Mouse (Mus musculus) left cerebral cortex, adult 2 months (tissue): ENCODE results near the gene Olfr1382. TPM values are rescaled to one million over a fixed set of nuclear protein-coding genes. Genes with fewer than 3 reads are reported as not detected.
"Not testable (repeated sequence)": the region's sequence is repeated elsewhere in the genome, so short reads cannot be mapped to it uniquely, and the experiment has no call there.

Source experiments
- DNase-seq, 2 experiments: peaks; one replicate each; pipeline ENCODE4 v3.0.0; 2021 to 2022; ENCODE audit warnings: low spot score in 2 of 2, mixed read lengths in 1 of 2; ENCODE audit errors: extremely low spot score in 1 of 2
- H3K27ac ChIP-seq: fragments of 200-600 bp; 2 replicates; pipeline ENCODE4 v1.8.1; 2022
- H3K4me3 ChIP-seq: fragments of 200-600 bp; 2 replicates; pipeline ENCODE4 v1.8.1; 2022
- CTCF ChIP-seq: fragments of 200-600 bp; IDR thresholded peaks from 2 replicates; pipeline ENCODE4 v1.8.1; 2022; ENCODE audit warnings: antibody characterized with exemption, mild to moderate bottlenecking, moderate library complexity
- intact Hi-C: fragments of 180-260 bp; cut with DNase I; formaldehyde crosslinking; loops from one replicate; pipeline ENCODE4 v1.15.1; 2025
- long read RNA-seq, 2 experiments: library from polyadenylated mRNA; stranded (forward); transcript quantifications; one replicate each; pipeline ENCODE4 v2.0.0; 2021; ENCODE audit warnings: borderline mapping rate in 2 of 2
- total RNA-seq, 2 experiments: library from RNA; stranded (reverse); gene quantifications; 2 replicates each; pipeline ENCODE4 v1.2.3; 2021

Olfr1382 gene
- total RNA-seq = not detected
- long read RNA-seq, experiment 1 = 0 reads
- long read RNA-seq, experiment 2 = 0 reads

DNA sequence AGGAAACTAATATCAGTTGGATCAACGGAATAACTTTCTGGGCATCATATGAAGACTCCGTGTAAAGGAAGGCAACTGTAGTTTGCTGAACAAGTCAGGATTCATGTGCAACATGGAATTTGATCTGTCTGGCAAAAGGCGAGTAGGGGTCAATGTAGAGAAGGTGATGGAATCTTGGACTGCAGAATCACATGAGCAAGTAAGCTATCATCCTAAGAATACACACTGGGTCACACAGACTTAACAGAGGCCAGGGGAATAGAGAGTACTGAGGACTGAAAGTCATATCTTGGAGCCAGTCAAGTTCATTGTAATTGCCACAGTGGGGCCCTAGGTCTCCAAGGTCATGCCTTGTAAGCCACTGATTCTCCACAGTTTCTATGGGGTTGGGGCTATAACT lies at the start of gene Olfr1382:
Gene Olfr1382 (plus strand): TSS at position 301 of the 400 bp plus-strand sequence.
- no peak for DNase-seq
- Histone ChIP-seq H3K4me3 (no peak within 1 kb of the TSS), H3K27ac (no peak within 1 kb of the TSS)
- intact Hi-C loops = no loop called here
- TF ChIP-seq CTCF = no peak

- no peak overlapping the region for H3K27ac ChIP-seq
- intact Hi-C loops = no loop called here
- H3K4me3 ChIP-seq = no peak overlapping the region
- no peak for DNase-seq
- no peak for TF ChIP-seq CTCF
Observed at GRCm38 (mm10) chr11:49485973-49486372, 42.1 kb upstream of the Olfr1382 start.

GRCm38 (mm10) chr11:49488770-49489169 lies 39.3 kb upstream of the Olfr1382 start, which contains the start of gene Olfr1385:
Gene Olfr1385 (plus strand): TSS chr11:49489070.
- H3K27ac ChIP-seq, H3K4me3 ChIP-seq, DNase-seq, intact Hi-C loops: not testable (repeated sequence)

DNA sequence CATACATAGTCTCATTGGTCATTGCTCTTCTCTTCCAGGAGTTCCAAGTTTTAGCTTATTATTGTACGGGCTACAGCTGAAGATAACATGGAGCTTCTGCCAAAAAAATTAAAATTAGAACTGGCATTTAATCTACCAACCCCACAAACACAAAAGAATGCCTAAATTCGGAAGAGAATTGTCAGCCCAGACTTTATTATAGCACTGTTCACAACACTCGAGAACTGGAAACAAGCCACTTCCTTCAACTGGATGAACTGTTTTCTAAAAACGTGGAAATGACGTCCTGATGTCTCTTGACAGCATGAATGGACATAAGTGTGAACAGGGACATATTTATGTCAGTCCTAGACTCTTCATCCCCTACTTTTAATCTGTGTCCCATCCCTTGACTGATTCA lies 10.0 kb upstream of the Olfr1382 start:
- H3K4me3 ChIP-seq = no peak overlapping the region
- intact Hi-C loops = no loop called here
- no peak for TF ChIP-seq CTCF
- no peak for DNase-seq
- H3K27ac ChIP-seq = no peak overlapping the region

GRCm38 (mm10) chr11:49519348-49519747 lies 8.7 kb upstream of the Olfr1382 start, which contains the start of gene Olfr1383:
Gene Olfr1383 (plus strand): TSS chr11:49519648.
- DNase-seq = no peak
- H3K27ac ChIP-seq = no peak within 1 kb of the TSS
- no peak for TF ChIP-seq CTCF

DNA sequence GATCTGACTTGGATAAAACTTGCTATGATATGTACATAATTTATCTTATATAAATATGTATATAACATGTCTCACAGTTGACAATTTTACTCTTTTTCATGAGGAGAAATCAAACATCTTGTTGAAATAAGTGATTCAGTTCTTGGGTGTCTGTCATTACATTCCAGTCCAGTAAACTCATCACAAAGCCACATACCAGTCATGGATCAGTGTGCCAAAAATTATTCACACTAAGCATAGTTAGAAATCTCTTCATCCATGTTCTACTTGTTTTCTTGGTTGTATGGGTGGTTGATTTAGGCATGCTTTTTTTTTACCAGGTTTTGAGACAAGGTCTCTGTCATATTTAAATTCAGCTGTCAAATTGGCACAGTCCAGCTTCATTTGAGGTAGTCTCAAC lies 4.7 kb downstream of the Olfr1382 start:
- Histone ChIP-seq H3K27ac (no peak overlapping the region), H3K4me3 (no peak overlapping the region)
- intact Hi-C loops = loop anchor here (10.0 kb wide), 1 partner anchor 258 kb away; the partner anchor contains the start of gene Olfr1393
- no peak for DNase-seq
- no peak for TF ChIP-seq CTCF

More at GRCm38 (mm10) chr11:49519348-49519747, 8.7 kb upstream of the Olfr1382 start, which contains the start of gene Olfr1383:
- H3K4me3 ChIP-seq = no peak within 1 kb of the TSS
- intact Hi-C loops = no loop called here

DNA sequence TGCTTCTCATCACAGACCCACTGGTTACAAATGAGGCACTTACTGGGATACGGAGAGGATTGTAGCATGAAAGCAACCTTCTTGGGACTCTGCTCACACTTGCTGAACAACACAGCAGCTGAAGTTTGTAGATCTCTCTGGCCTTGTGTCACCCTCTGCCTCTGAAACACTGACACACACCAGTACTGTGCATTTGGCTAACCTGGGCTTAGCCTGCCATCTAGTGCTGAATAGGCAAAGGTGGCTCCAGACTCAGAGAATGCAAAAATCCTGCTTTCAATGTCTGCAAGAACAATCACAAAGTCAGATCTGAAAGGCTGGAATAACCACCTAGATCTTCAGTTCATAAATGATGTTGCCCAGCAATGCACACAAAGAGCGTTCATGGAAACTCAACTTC lies 8.6 kb downstream of the Olfr1382 start:
- DNase-seq = peak; percentile 22 to 41
- intact Hi-C loops = loop anchor here (5.0 to 10.0 kb wide), 3 partner anchors 262 to 664 kb away; partner anchors contain the start of genes Btnl9, Irgm1 and Olfr1393
- not testable (repeated sequence) for H3K4me3 ChIP-seq, H3K27ac ChIP-seq
- TF ChIP-seq CTCF = peak; percentile 49

GRCm38 (mm10) chr11:49543149-49543548 lies 15.1 kb downstream of the Olfr1382 start, which contains the start of gene Olfr1381:
Gene Olfr1381 (plus strand): TSS chr11:49543449.
- DNase-seq, intact Hi-C loops, H3K4me3 ChIP-seq, H3K27ac ChIP-seq: not testable (repeated sequence)

GRCm38 (mm10) chr11:49554033-49554432 lies 26.0 kb downstream of the Olfr1382 start:
- H3K27ac ChIP-seq, H3K4me3 ChIP-seq, DNase-seq: not testable (repeated sequence)
- peak; percentile 51 for TF ChIP-seq CTCF
- intact Hi-C loops = loop anchor here (10.0 kb wide), 1 partner anchor 449 kb away; no protein-coding TSS in a partner anchor

DNA sequence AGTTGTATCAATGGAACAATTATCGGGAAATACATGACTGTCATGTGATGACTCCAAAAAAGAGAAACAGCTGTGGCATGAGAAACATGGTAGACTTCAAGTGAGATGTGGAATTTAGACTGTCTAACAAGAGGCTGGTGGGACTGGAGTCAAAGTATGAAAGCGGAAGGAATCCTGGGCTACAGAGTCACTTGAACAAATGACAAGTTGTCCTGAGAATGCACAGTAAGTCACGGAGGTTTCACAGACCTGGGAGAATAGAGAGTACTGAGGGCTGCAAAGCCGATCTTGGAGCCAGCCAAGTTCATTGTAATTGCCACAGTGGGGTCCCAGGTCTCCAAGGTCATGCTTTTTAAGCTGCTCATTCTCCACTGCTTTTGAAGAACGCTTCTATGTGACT lies 28.5 kb downstream of the Olfr1382 start, which contains the start of gene Olfr1380:
Gene Olfr1380 (plus strand): TSS at position 301 of the 400 bp plus-strand sequence.
- intact Hi-C loops = loop anchor here (10.0 kb wide), 1 partner anchor 452 kb away; no protein-coding TSS in a partner anchor
- H3K4me3 ChIP-seq, H3K27ac ChIP-seq, DNase-seq: not testable (repeated sequence)

GRCm38 (mm10) chr11:49575054-49575453 lies 47.0 kb downstream of the Olfr1382 start:
- DNase-seq, H3K27ac ChIP-seq, H3K4me3 ChIP-seq: not testable (repeated sequence)
- TF ChIP-seq CTCF = peak; percentile 32
- intact Hi-C loops = loop anchor here (10.0 kb wide), 1 partner anchor 1590 kb away; no protein-coding TSS in a partner anchor

GRCm38 (mm10) chr11:49580452-49580851 lies 52.4 kb downstream of the Olfr1382 start:
- DNase-seq, H3K4me3 ChIP-seq, H3K27ac ChIP-seq, intact Hi-C loops: not testable (repeated sequence)

Other genes starting within 250 kb of the Olfr1382 start
- under 1 TPM; 0.11 to 0.33 TPM for gene Olfr1393, start 249.9 kb upstream of the Olfr1382 start, total RNA-seq
- not detected for gene Olfr1392, start 243.0 kb upstream of the Olfr1382 start, total RNA-seq
- gene Olfr10, start 223.5 kb upstream of the Olfr1382 start, total RNA-seq = not detected
- not detected for gene Olfr1391, start 205.5 kb upstream of the Olfr1382 start, total RNA-seq
- not detected for gene Olfr1390, start 193.1 kb upstream of the Olfr1382 start, total RNA-seq
- gene Olfr1389, start 105.2 kb upstream of the Olfr1382 start, total RNA-seq = not detected
- under 1 TPM; 0.34 to 0.63 TPM for gene Olfr1388, start 91.6 kb upstream of the Olfr1382 start, total RNA-seq
- gene Olfr1387, start 72.9 kb upstream of the Olfr1382 start, total RNA-seq = not detected
- gene Olfr1386, start 63.2 kb upstream of the Olfr1382 start, total RNA-seq = not detected
- gene Olfr1385, start 39.2 kb upstream of the Olfr1382 start, total RNA-seq = under 1 TPM in 1 of 2 experiments, not detected in 1; 0.14 TPM
- gene Olfr1384, start 21.5 kb upstream of the Olfr1382 start, total RNA-seq = not detected
- not detected for gene Olfr1383, start 8.6 kb upstream of the Olfr1382 start, total RNA-seq
- gene Olfr1381, start 15.2 kb downstream of the Olfr1382 start, total RNA-seq = not detected
- not detected for gene Olfr1380, start 28.6 kb downstream of the Olfr1382 start, total RNA-seq
- gene Flt4, start 81.0 kb downstream of the Olfr1382 start, total RNA-seq = 1 to 10 TPM; 2.4 TPM
- not detected for gene Scgb3a1, start 135.4 kb downstream of the Olfr1382 start, total RNA-seq
- 10 to 100 TPM; 48.7 to 50.8 TPM for gene Cnot6, start 184.5 kb downstream of the Olfr1382 start, total RNA-seq